Comparison of ENCODE assay signal across 7 mouse cellular contexts in the genomic region with DNA sequence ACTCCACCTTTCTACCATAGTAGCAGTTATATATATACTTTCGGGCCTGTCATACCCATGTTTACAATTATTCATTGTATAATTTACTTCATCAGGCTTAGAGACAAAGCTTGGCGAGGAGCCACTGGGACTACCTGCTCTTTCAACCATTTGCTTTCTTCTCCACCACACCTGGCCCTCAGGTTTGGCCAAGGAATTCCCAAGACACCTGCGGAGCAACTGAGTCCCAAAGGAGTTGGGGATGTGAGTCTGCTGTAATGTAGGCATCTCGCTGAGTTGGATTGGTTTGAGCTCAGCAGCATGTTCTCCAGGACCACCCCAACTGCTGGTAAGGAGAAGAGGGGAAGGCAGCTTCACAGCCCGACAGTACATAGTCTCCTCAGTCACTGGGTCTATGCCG. TPM values are rescaled to one million over a fixed set of nuclear protein-coding genes. Genes with fewer than 3 reads are reported as not detected.
A peak's percentile ranks its signal among the peaks of the same experiment; 100 is the strongest.
DNase-seq lines count a peak whose midpoint lies in the region; ATAC-seq lines count a peak whose summit lies in the region.

A gene (plus strand): TSS at position 239 of the 400 bp plus-strand sequence.

- H3K4me1 ChIP-seq in neural tube, embryonic 11.5 days (ENCODE audit: control insufficient read depth, insufficient read depth, low read length): no peaks in the 10 kb centered on the region
- H3K4me1 ChIP-seq in embryonic facial prominence, embryonic 15.5 days: peaks cover 17% of the 10 kb centered on the region
- peaks cover 5% of the 10 kb centered on the region for H3K4me1 ChIP-seq in limb, embryonic 11.5 days (ENCODE audit: control insufficient read depth, insufficient read depth, low read length)

- intact Hi-C loops in heart, postnatal 10 days (cut with DNase I): loop anchor here (5.0 kb wide), 1 partner anchor 205 kb away; no protein-coding TSS in a partner anchor

- peak within 1 kb of the TSS; percentile 55; the same call in 1 of the 2 replicates for H3K4me2 ChIP-seq in neural tube, embryonic 11.5 days (ENCODE audit: low read depth)
- H3K4me2 ChIP-seq in embryonic facial prominence, embryonic 15.5 days (replicated peaks): peak within 1 kb of the TSS; percentile 61
- peak within 1 kb of the TSS; percentile 64; the same call in 1 of the 2 replicates for H3K4me2 ChIP-seq in limb, embryonic 11.5 days (ENCODE audit: low read depth, severe bottlenecking)

- DNase-seq in neural tube, embryonic 11.5 days (ENCODE audit: low spot score): no peak
- DNase-seq in neural tube, embryonic 10.5 days (ENCODE audit: extremely low spot score, low spot score): no peak
- no peak for DNase-seq in heart, postnatal 10 days
- DNase-seq in limb, embryonic 11.5 days (ENCODE audit: low spot score): no peak
- DNase-seq in thymus, postnatal 36 days: no peak

- peak within 1 kb of the TSS; percentile 96 for H3K9ac ChIP-seq in neural tube, embryonic 11.5 days (ENCODE audit: low read length)
- H3K9ac ChIP-seq in embryonic facial prominence, embryonic 15.5 days: no peak within 1 kb of the TSS
- H3K9ac ChIP-seq in limb, embryonic 11.5 days (ENCODE audit: low read length): no peak within 1 kb of the TSS

- no peaks in the 10 kb centered on the region for H3K9me3 ChIP-seq in neural tube, embryonic 11.5 days (ENCODE audit: control insufficient read depth, low read length)
- no peaks in the 10 kb centered on the region for H3K9me3 ChIP-seq in embryonic facial prominence, embryonic 15.5 days (replicated peaks)
- H3K9me3 ChIP-seq in limb, embryonic 11.5 days (ENCODE audit: control insufficient read depth, low read length): no peaks in the 10 kb centered on the region

- H3K36me3 ChIP-seq in neural tube, embryonic 11.5 days (ENCODE audit: control insufficient read depth, insufficient read depth, low read length): no peaks in the 10 kb centered on the region
- H3K36me3 ChIP-seq in embryonic facial prominence, embryonic 15.5 days: peaks cover 2% of the 10 kb centered on the region; the same call in 1 of the 2 replicates
- H3K36me3 ChIP-seq in limb, embryonic 11.5 days (ENCODE audit: control insufficient read depth, insufficient read depth, low read length): no peaks in the 10 kb centered on the region

- no peak within 1 kb of the TSS for H3K27ac ChIP-seq in neural tube, embryonic 11.5 days (ENCODE audit: low read depth, low read length)
- H3K27ac ChIP-seq in embryonic facial prominence, embryonic 15.5 days (replicated peaks): no peak within 1 kb of the TSS
- no peak within 1 kb of the TSS for H3K27ac ChIP-seq in limb, embryonic 11.5 days (replicated peaks; ENCODE audit: low read depth, low read length)

- H3K4me3 ChIP-seq in neural tube, embryonic 11.5 days (ENCODE audit: low read depth, low read length): peak within 1 kb of the TSS; percentile 96; the same call in 1 of the 2 replicates
- peak within 1 kb of the TSS; percentile 99 for H3K4me3 ChIP-seq in embryonic facial prominence, embryonic 15.5 days (replicated peaks)
- peak within 1 kb of the TSS; percentile 85 for H3K4me3 ChIP-seq in limb, embryonic 11.5 days (ENCODE audit: low read depth, low read length)

- 90% methylated on average over 6 of the region's 6 CpGs for WGBS in neural tube, embryonic 11.5 days
- WGBS in embryonic facial prominence, embryonic 15.5 days: 85% methylated on average over 6 of the region's 6 CpGs
- 85% methylated on average over 6 of the region's 6 CpGs for WGBS in limb, embryonic 11.5 days

- no peak for ATAC-seq in neural tube, embryonic 11.5 days (ENCODE audit: insufficient read depth, low FRiP score, low TSS enrichment)
- no peak for ATAC-seq in embryonic facial prominence, embryonic 15.5 days (ENCODE audit: insufficient number of reproducible peaks, low FRiP score, low TSS enrichment, low read depth)
- no peak for ATAC-seq in limb, embryonic 11.5 days (ENCODE audit: insufficient number of reproducible peaks, low FRiP score, low TSS enrichment, low read depth)
- ATAC-seq in neutrophil, adult 5-6 weeks (ENCODE audit: extremely low read depth, insufficient number of reproducible peaks, low FRiP score, poor library complexity, severe bottlenecking): no peak

- H3K27me3 ChIP-seq in neural tube, embryonic 11.5 days (ENCODE audit: control insufficient read depth, insufficient read depth, low read length): no peaks in the 10 kb centered on the region
- no peaks in the 10 kb centered on the region for H3K27me3 ChIP-seq in embryonic facial prominence, embryonic 15.5 days
- H3K27me3 ChIP-seq in limb, embryonic 11.5 days (ENCODE audit: control insufficient read depth, insufficient read depth, low read length): no peaks in the 10 kb centered on the region

RNA-seq across cellular contexts. Expression of the gene that starts here (rescaled TPM):
- 156 and 164 TPM in 2 replicates for polyA plus RNA-seq in neural tube, embryonic 11.5 days (2014; fragmentation: Nextera tagmentation; extraction: Ambion mirVana)
- 151 and 160 TPM in 2 replicates for polyA plus RNA-seq in embryonic facial prominence, embryonic 15.5 days (2015; fragmentation: Nextera tagmentation; extraction: Ambion mirVana)
- total RNA-seq in heart, postnatal 10 days (2021): 100 to 1,000 TPM; 109 to 110 TPM
- polyA plus RNA-seq in limb, embryonic 11.5 days (2014; fragmentation: Nextera tagmentation; extraction: Ambion mirVana): 153 and 159 TPM in 2 replicates
- total RNA-seq in neutrophil, adult 5-6 weeks (2017): 36.7 and 44.5 TPM in 2 replicates
